Mouse (Mus musculus): ENCODE results near the gene Cyb561. TPM values are rescaled to one million over a fixed set of nuclear protein-coding genes. Genes with fewer than 3 reads are reported as not detected.

Cyb561 gene
- polyA plus RNA-seq, 1 experiment from 2014 or later, result 34.0 TPM

- H3K27me3 ChIP-seq (ENCODE audit: insufficient read depth, low read length), result no peaks in the 10 kb centered on the region
- H3K9ac ChIP-seq (ENCODE audit: low read depth, low read length), result no peak overlapping the region
- H3K4me2 ChIP-seq (ENCODE audit: low read length), result no peak overlapping the region
- 86% methylated on average over 8 of the region's 8 CpGs for WGBS
- H3K4me1 ChIP-seq (replicated peaks; ENCODE audit: insufficient read depth, low read length), result no peaks in the 10 kb centered on the region
- no peaks in the 10 kb centered on the region for H3K9me3 ChIP-seq (replicated peaks; ENCODE audit: low read length)
- no peak overlapping the region for H3K27ac ChIP-seq
- ATAC-seq (replicated peaks; ENCODE audit: low FRiP score, low read depth) (no peak), DNase-seq (ENCODE audit: low spot score) (no peak)
- H3K36me3 ChIP-seq (ENCODE audit: insufficient read depth, low read length), result no peaks in the 10 kb centered on the region
- TF ChIP-seq CTCF (IDR thresholded peaks at IDR 0.05; ENCODE audit: low read depth), result no peak
- H3K4me3 ChIP-seq (replicated peaks; ENCODE audit: low read depth, low read length), result no peak overlapping the region
Measured at GRCm38 (mm10) chr11:105933746-105934145, 19.4 kb downstream of the Cyb561 start.

- 68% methylated on average over 3 of the region's 3 CpGs for WGBS
Measured at GRCm38 (mm10) chr11:105931380-105931779, 21.8 kb downstream of the Cyb561 start.

GRCm38 (mm10) chr11:105928171-105928570 lies 25.0 kb downstream of the Cyb561 start:
- H3K9me3 ChIP-seq (replicated peaks; ENCODE audit: low read length), result no peaks in the 10 kb centered on the region
- H3K36me3 ChIP-seq (ENCODE audit: insufficient read depth, low read length), result peaks cover 7% of the 10 kb centered on the region; the same call in 1 of the 2 replicates
- ATAC-seq (replicated peaks; ENCODE audit: low FRiP score, low read depth) (no peak), DNase-seq (ENCODE audit: low spot score) (no peak)
- no peak overlapping the region for H3K27ac ChIP-seq
- H3K27me3 ChIP-seq (ENCODE audit: insufficient read depth, low read length), result no peaks in the 10 kb centered on the region
- no peak overlapping the region for H3K4me2 ChIP-seq (ENCODE audit: low read length)
- no peak overlapping the region for H3K9ac ChIP-seq (ENCODE audit: low read depth, low read length)
- no peaks in the 10 kb centered on the region for H3K4me1 ChIP-seq (replicated peaks; ENCODE audit: insufficient read depth, low read length)
- WGBS, result 56% methylated on average over 5 of the region's 5 CpGs
- TF ChIP-seq CTCF (IDR thresholded peaks at IDR 0.05; ENCODE audit: low read depth), result no peak
- no peak overlapping the region for H3K4me3 ChIP-seq (replicated peaks; ENCODE audit: low read depth, low read length)

More at GRCm38 (mm10) chr11:105931380-105931779, 21.8 kb downstream of the Cyb561 start:
- Histone ChIP-seq H3K4me3 (replicated peaks; ENCODE audit: low read depth, low read length) (no peak overlapping the region), H3K9me3 (replicated peaks; ENCODE audit: low read length) (no peaks in the 10 kb centered on the region), H3K27me3 (ENCODE audit: insufficient read depth, low read length) (no peaks in the 10 kb centered on the region), H3K4me1 (replicated peaks; ENCODE audit: insufficient read depth, low read length) (no peaks in the 10 kb centered on the region), H3K27ac (no peak overlapping the region), H3K9ac (ENCODE audit: low read depth, low read length) (no peak overlapping the region), H3K4me2 (ENCODE audit: low read length) (no peak overlapping the region), H3K36me3 (ENCODE audit: insufficient read depth, low read length) (no peaks in the 10 kb centered on the region)
- ATAC-seq (replicated peaks; ENCODE audit: low FRiP score, low read depth) (no peak), DNase-seq (ENCODE audit: low spot score) (no peak)
- no peak for TF ChIP-seq CTCF (IDR thresholded peaks at IDR 0.05; ENCODE audit: low read depth)

- H3K27me3 ChIP-seq (ENCODE audit: insufficient read depth, low read length), result no peaks in the 10 kb centered on the region
- TF ChIP-seq CTCF (IDR thresholded peaks at IDR 0.05; ENCODE audit: low read depth), result peak; percentile 91
- peak; percentile 86 for DNase-seq (ENCODE audit: low spot score)
- no peak overlapping the region for H3K27ac ChIP-seq
- H3K4me1 ChIP-seq (replicated peaks; ENCODE audit: insufficient read depth, low read length), result no peaks in the 10 kb centered on the region
- no peak overlapping the region for H3K4me3 ChIP-seq (replicated peaks; ENCODE audit: low read depth, low read length)
- 54% methylated on average over 14 of the region's 14 CpGs for WGBS
- no peak overlapping the region for H3K4me2 ChIP-seq (ENCODE audit: low read length)
- ATAC-seq (replicated peaks; ENCODE audit: low FRiP score, low read depth), result peak; percentile 53; the same call in 1 of the 2 replicates
- H3K9me3 ChIP-seq (replicated peaks; ENCODE audit: low read length), result no peaks in the 10 kb centered on the region
- H3K36me3 ChIP-seq (ENCODE audit: insufficient read depth, low read length), result peaks cover 15% of the 10 kb centered on the region
- no peak overlapping the region for H3K9ac ChIP-seq (ENCODE audit: low read depth, low read length)
Measured at GRCm38 (mm10) chr11:105927065-105928030, 25.8 kb downstream of the Cyb561 start.

- H3K36me3 ChIP-seq (ENCODE audit: insufficient read depth, low read length), result peaks cover 30% of the 10 kb centered on the region
- TF ChIP-seq CTCF (IDR thresholded peaks at IDR 0.05; ENCODE audit: low read depth), result no peak
- WGBS, result 89% methylated on average over 20 of the region's 20 CpGs
- DNase-seq (ENCODE audit: low spot score) (no peak), ATAC-seq (replicated peaks; ENCODE audit: low FRiP score, low read depth) (no peak)
- H3K4me1 ChIP-seq (replicated peaks; ENCODE audit: insufficient read depth, low read length), result no peaks in the 10 kb centered on the region
- H3K27me3 ChIP-seq (ENCODE audit: insufficient read depth, low read length), result no peaks in the 10 kb centered on the region
- H3K4me2 ChIP-seq (ENCODE audit: low read length), result no peak overlapping the region
- no peak overlapping the region for H3K27ac ChIP-seq
- H3K9ac ChIP-seq (ENCODE audit: low read depth, low read length), result no peak overlapping the region
- no peaks in the 10 kb centered on the region for H3K9me3 ChIP-seq (replicated peaks; ENCODE audit: low read length)
- no peak overlapping the region for H3K4me3 ChIP-seq (replicated peaks; ENCODE audit: low read depth, low read length)
Measured at GRCm38 (mm10) chr11:105922769-105923663, 30.1 kb downstream of the Cyb561 start.

GRCm38 (mm10) chr11:105921275-105921674 lies 31.9 kb downstream of the Cyb561 start:
- TF ChIP-seq CTCF (IDR thresholded peaks at IDR 0.05; ENCODE audit: low read depth), result no peak
- 95% methylated on average over 5 of the region's 5 CpGs for WGBS
- ATAC-seq (replicated peaks; ENCODE audit: low FRiP score, low read depth) (no peak), DNase-seq (ENCODE audit: low spot score) (no peak)
- Histone ChIP-seq H3K9me3 (replicated peaks; ENCODE audit: low read length) (no peaks in the 10 kb centered on the region), H3K27ac (no peak overlapping the region), H3K4me1 (replicated peaks; ENCODE audit: insufficient read depth, low read length) (no peaks in the 10 kb centered on the region), H3K4me3 (replicated peaks; ENCODE audit: low read depth, low read length) (no peak overlapping the region), H3K4me2 (ENCODE audit: low read length) (no peak overlapping the region), H3K27me3 (ENCODE audit: insufficient read depth, low read length) (no peaks in the 10 kb centered on the region), H3K9ac (ENCODE audit: low read depth, low read length) (no peak overlapping the region), H3K36me3 (ENCODE audit: insufficient read depth, low read length) (peaks cover 30% of the 10 kb centered on the region)

Measured in kidney, postnatal 0 days (tissue).